In genomic region chr10:42892250-42892649, GRCm38 (mm10) we compare ENCODE assay signal across 27 mouse cellular contexts. TPM values are rescaled to one million over a fixed set of nuclear protein-coding genes. Genes with fewer than 3 reads are reported as not detected.
A peak's percentile ranks its signal among the peaks of the same experiment; 100 is the strongest.
DNase-seq lines count a peak whose midpoint lies in the region; ATAC-seq and TF ChIP-seq lines count a peak whose summit lies in the region.
"Had no signal": no experiment of that assay in that cellular context is flagged by ENCODE, and none has a peak within 500 bp of the region (broad histone marks: within the 10 kb centered on the region; RNA-seq: fewer than 3 reads in every experiment).

No protein-coding gene starts in this region.

- 54% methylated on average over 4 of the region's 4 CpGs for WGBS in neural tube, embryonic 11.5 days
- WGBS in neural tube, embryonic 15.5 days = 48% methylated on average over 4 of the region's 4 CpGs
- WGBS in intestine, postnatal 0 days = 41% methylated on average over 4 of the region's 4 CpGs
- 53% methylated on average over 4 of the region's 4 CpGs for WGBS in stomach, embryonic 15.5 days

- no peaks in the 10 kb centered on the region for H3K36me3 ChIP-seq in neural tube, embryonic 11.5 days (ENCODE audit: control insufficient read depth, insufficient read depth, low read length)
- H3K36me3 ChIP-seq in neural tube, embryonic 15.5 days = no peaks in the 10 kb centered on the region
- no peaks in the 10 kb centered on the region for H3K36me3 ChIP-seq in intestine, postnatal 0 days (ENCODE audit: control insufficient read depth, insufficient read depth)
- H3K36me3 ChIP-seq in stomach, embryonic 15.5 days = no peaks in the 10 kb centered on the region
- H3K36me3 ChIP-seq: heart, embryonic 12.5 days; hindbrain, embryonic 13.5 days; limb, embryonic 10.5 days; limb, embryonic 15.5 days; midbrain, embryonic 10.5 days; midbrain, embryonic 15.5 days had no signal

- H3K27ac ChIP-seq in neural tube, embryonic 11.5 days (ENCODE audit: low read depth, low read length) = no peak overlapping the region
- no peak overlapping the region for H3K27ac ChIP-seq in neural tube, embryonic 15.5 days (replicated peaks)
- H3K27ac ChIP-seq in intestine, postnatal 0 days (ENCODE audit: low read depth, low read length) = no peak overlapping the region
- no peak overlapping the region for H3K27ac ChIP-seq in stomach, embryonic 15.5 days
- H3K27ac ChIP-seq: forebrain, embryonic 13.5 days; heart, adult 2 months; hindbrain, embryonic 13.5 days; limb, embryonic 10.5 days; limb, embryonic 15.5 days; liver, embryonic 14.5 days; midbrain, embryonic 10.5 days; midbrain, embryonic 15.5 days had no signal

- no peak for ATAC-seq in neural tube, embryonic 11.5 days (ENCODE audit: insufficient read depth, low FRiP score, low TSS enrichment)
- no peak for ATAC-seq in neural tube, embryonic 15.5 days (ENCODE audit: low FRiP score)
- peak; percentile 70 for ATAC-seq in intestine, postnatal 0 days
- ATAC-seq in stomach, embryonic 15.5 days (ENCODE audit: insufficient read depth, low FRiP score, low read depth) = peak; percentile 75
- ATAC-seq: forebrain, embryonic 13.5 days; midbrain, embryonic 15.5 days had no signal

- DNase-seq in neural tube, embryonic 11.5 days (ENCODE audit: low spot score) = peak; percentile 19
- DNase-seq in thymus, postnatal 36 days = no peak
- no peak for DNase-seq in right cerebral cortex, postnatal 10 days (ENCODE audit: low spot score in 2 of 2)
- DNase-seq: adrenal gland, adult 2 months; cerebellum, adult 9-10 months; gastrocnemius, postnatal 25 days; heart, adult 2 months; heart, postnatal 4 days; kidney, adult 18-20 months; kidney, postnatal 4 days; layer of hippocampus, postnatal 36 days; lung, embryonic 14.5 days; lung, postnatal 14 days; right cerebral cortex, postnatal 14 days; thymus, adult 2 months; thymus, postnatal 4 days had no signal

- no peaks in the 10 kb centered on the region for H3K27me3 ChIP-seq in neural tube, embryonic 11.5 days (ENCODE audit: control insufficient read depth, insufficient read depth, low read length)
- H3K27me3 ChIP-seq in neural tube, embryonic 15.5 days (replicated peaks) = no peaks in the 10 kb centered on the region
- H3K27me3 ChIP-seq in intestine, postnatal 0 days (replicated peaks; ENCODE audit: control insufficient read depth, insufficient read depth, low read length) = no peaks in the 10 kb centered on the region
- no peaks in the 10 kb centered on the region for H3K27me3 ChIP-seq in stomach, embryonic 15.5 days (replicated peaks)
- H3K27me3 ChIP-seq: forebrain, embryonic 13.5 days; heart, embryonic 12.5 days; limb, embryonic 15.5 days; midbrain, embryonic 15.5 days had no signal

- H3K9me3 ChIP-seq in neural tube, embryonic 11.5 days (ENCODE audit: control insufficient read depth, low read length) = no peaks in the 10 kb centered on the region
- no peaks in the 10 kb centered on the region for H3K9me3 ChIP-seq in neural tube, embryonic 15.5 days (replicated peaks)
- H3K9me3 ChIP-seq in intestine, postnatal 0 days (ENCODE audit: control insufficient read depth) = no peaks in the 10 kb centered on the region
- H3K9me3 ChIP-seq in stomach, embryonic 15.5 days = no peaks in the 10 kb centered on the region
- H3K9me3 ChIP-seq: forebrain, embryonic 13.5 days; heart, embryonic 12.5 days; hindbrain, embryonic 13.5 days; limb, embryonic 10.5 days; limb, embryonic 15.5 days; midbrain, embryonic 10.5 days; midbrain, embryonic 15.5 days had no signal

- no peak for TF ChIP-seq CTCF in intestine, postnatal 0 days (IDR thresholded peaks at IDR 0.05; ENCODE audit: low read depth)

- H3K4me1 ChIP-seq in neural tube, embryonic 11.5 days (ENCODE audit: control insufficient read depth, insufficient read depth, low read length) = peaks cover 3% of the 10 kb centered on the region; the same call in 1 of the 2 replicates
- H3K4me1 ChIP-seq in neural tube, embryonic 15.5 days = no peaks in the 10 kb centered on the region
- H3K4me1 ChIP-seq in intestine, postnatal 0 days (replicated peaks; ENCODE audit: control insufficient read depth, insufficient read depth, low read length) = peaks cover 9% of the 10 kb centered on the region
- peaks cover 15% of the 10 kb centered on the region; the same call in 1 of the 2 replicates for H3K4me1 ChIP-seq in stomach, embryonic 15.5 days
- H3K4me1 ChIP-seq: limb, embryonic 15.5 days; midbrain, embryonic 15.5 days had no signal

- no peak overlapping the region for H3K4me2 ChIP-seq in neural tube, embryonic 11.5 days (ENCODE audit: low read depth)
- H3K4me2 ChIP-seq in neural tube, embryonic 15.5 days = no peak overlapping the region
- no peak overlapping the region for H3K4me2 ChIP-seq in intestine, postnatal 0 days (replicated peaks; ENCODE audit: low read depth)
- no peak overlapping the region for H3K4me2 ChIP-seq in stomach, embryonic 15.5 days
- H3K4me2 ChIP-seq: forebrain, embryonic 13.5 days; heart, embryonic 12.5 days; hindbrain, embryonic 13.5 days; limb, embryonic 15.5 days; lung, embryonic 14.5 days; midbrain, embryonic 15.5 days had no signal

- no peak overlapping the region for H3K9ac ChIP-seq in neural tube, embryonic 11.5 days (ENCODE audit: low read length)
- H3K9ac ChIP-seq in neural tube, embryonic 15.5 days (replicated peaks) = no peak overlapping the region
- H3K9ac ChIP-seq in intestine, postnatal 0 days (ENCODE audit: low read depth, low read length) = no peak overlapping the region
- no peak overlapping the region for H3K9ac ChIP-seq in stomach, embryonic 15.5 days
- H3K9ac ChIP-seq: forebrain, embryonic 13.5 days; heart, embryonic 12.5 days; hindbrain, embryonic 13.5 days; limb, embryonic 15.5 days; liver, embryonic 14.5 days; lung, embryonic 14.5 days; midbrain, embryonic 15.5 days had no signal

- H3K4me3 ChIP-seq in neural tube, embryonic 11.5 days (ENCODE audit: low read depth, low read length) = no peak overlapping the region
- H3K4me3 ChIP-seq in neural tube, embryonic 15.5 days (replicated peaks) = no peak overlapping the region
- H3K4me3 ChIP-seq in intestine, postnatal 0 days (ENCODE audit: low read depth, low read length) = no peak overlapping the region
- no peak overlapping the region for H3K4me3 ChIP-seq in stomach, embryonic 15.5 days (replicated peaks)
- H3K4me3 ChIP-seq: forebrain, embryonic 13.5 days; heart, adult 2 months; heart, embryonic 12.5 days; hindbrain, embryonic 13.5 days; limb, embryonic 10.5 days; limb, embryonic 15.5 days; midbrain, embryonic 10.5 days; midbrain, embryonic 15.5 days had no signal

RNA-seq across cellular contexts. Expression of gene Scml4, which starts 32.1 kb away (rescaled TPM):
- polyA plus RNA-seq in neural tube, embryonic 11.5 days (2014; fragmentation: Nextera tagmentation; extraction: Ambion mirVana) = 1.7 and 3.7 TPM in 2 replicates
- polyA plus RNA-seq in neural tube, embryonic 15.5 days (2015; fragmentation: Nextera tagmentation; extraction: Ambion mirVana) = 7.9 and 9.0 TPM in 2 replicates
- polyA plus RNA-seq in intestine, postnatal 0 days (2015; fragmentation: Nextera tagmentation; extraction: Ambion mirVana) = 13.0 and 13.7 TPM in 2 replicates
- polyA plus RNA-seq in stomach, embryonic 15.5 days (2015; fragmentation: Nextera tagmentation; extraction: Ambion mirVana) = 11.6 and 15.6 TPM in 2 replicates

Comparison
In these comparisons a context has a peak if more than half of its experiments do, and no peak if none do; other contexts are left out.
1. ATAC-seq: peak in intestine, postnatal 0 days (single experiment) and stomach, embryonic 15.5 days (single experiment); none in neural tube, embryonic 11.5 days (single experiment) and neural tube, embryonic 15.5 days (single experiment).